Mouse (Mus musculus): ENCODE measurements around the gene Nhlh2. TPM values are rescaled to one million over a fixed set of nuclear protein-coding genes. Genes with fewer than 3 reads are reported as not detected.

The Nhlh2 gene
- total RNA-seq, 2 experiments from 2014 or later = 3.2 to 4.0 TPM

Other genes with a start within 250 kb of the Nhlh2 start
- gene Mab21l3, start 161.1 kb upstream of the Nhlh2 start, total RNA-seq (2021) = under 1 TPM in 1 of 2 experiments, not detected in 1; 0.18 TPM
- 10 to 100 TPM; 10.6 to 12.3 TPM for gene Slc22a15, start 85.6 kb upstream of the Nhlh2 start, total RNA-seq (2021)
- 1 to 10 TPM; 1.2 to 1.3 TPM for gene Casq2, start 76.3 kb downstream of the Nhlh2 start, total RNA-seq (2021)
- 10 to 100 TPM in 1 of 2 experiments, 1 to 10 TPM in 1; 9.2 to 12.5 TPM for gene Vangl1, start 194.6 kb downstream of the Nhlh2 start, total RNA-seq (2021)